Mouse (Mus musculus): Measurements from ENCODE around the gene Bora. TPM values are rescaled to one million over a fixed set of nuclear protein-coding genes. Genes with fewer than 3 reads are reported as not detected.

Gene Bora
- polyA plus RNA-seq, 1 experiment: 0.42 TPM

DNA sequence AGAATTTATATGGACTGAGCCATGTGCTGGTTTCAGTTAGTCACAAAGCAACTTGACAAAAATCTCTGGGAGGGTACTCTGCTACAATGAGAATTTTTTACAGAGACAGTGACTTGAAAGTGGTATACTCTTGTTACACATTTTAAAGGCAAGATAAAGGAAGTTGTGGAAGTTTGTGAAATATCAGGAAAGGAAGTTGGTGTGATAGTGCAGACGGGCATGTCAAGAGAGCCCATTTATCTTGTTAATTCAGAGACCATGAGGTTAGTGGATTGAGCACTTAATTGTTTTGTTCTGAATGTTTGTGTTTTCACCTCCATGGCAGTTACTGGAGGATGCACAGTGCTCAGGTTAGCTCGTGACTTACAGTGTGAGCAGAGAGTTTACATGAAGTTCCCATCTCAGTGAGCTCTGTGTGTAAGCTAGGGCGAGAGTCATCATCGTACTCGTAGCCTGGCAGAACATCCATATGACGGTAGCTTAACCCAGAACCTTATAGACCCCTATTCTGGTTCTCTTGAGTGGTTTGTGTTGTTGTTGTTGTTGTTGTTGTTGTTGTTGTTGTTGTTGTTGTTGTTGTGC is 58.6 kb downstream of the Bora start:
- Histone ChIP-seq H3K36me3 (ENCODE audit: control insufficient read depth) (peaks cover 60% of the 10 kb centered on the region), H3K9me3 (ENCODE audit: control insufficient read depth, low read length) (no peaks in the 10 kb centered on the region), H3K4me3 (replicated peaks) (no peak overlapping the region)

GRCm38 (mm10) chr14:99106671-99107070 is 60.6 kb downstream of the Bora start:
- H3K9me3 ChIP-seq (ENCODE audit: control insufficient read depth, low read length): no peaks in the 10 kb centered on the region
- no peaks in the 10 kb centered on the region for H3K27me3 ChIP-seq (ENCODE audit: control insufficient read depth)
- H3K36me3 ChIP-seq (ENCODE audit: control insufficient read depth): peaks cover 65% of the 10 kb centered on the region
- H3K4me1 ChIP-seq (ENCODE audit: control insufficient read depth): peaks cover 5% of the 10 kb centered on the region
- no peak for TF ChIP-seq GATA1 (IDR thresholded peaks at IDR 0.05; ENCODE audit: low read length)
- no peak for TF ChIP-seq TAL1 (IDR thresholded peaks at IDR 0.05; ENCODE audit: low read length)
- no peak overlapping the region for H3K4me3 ChIP-seq (replicated peaks)

More for the DNA sequence above, 58.6 kb downstream of the Bora start:
- Histone ChIP-seq H3K4me1 (ENCODE audit: control insufficient read depth) (peaks cover 15% of the 10 kb centered on the region), H3K27me3 (ENCODE audit: control insufficient read depth) (no peaks in the 10 kb centered on the region)
- no peak for TF ChIP-seq GATA1 (IDR thresholded peaks at IDR 0.05; ENCODE audit: low read length)
- no peak for TF ChIP-seq TAL1 (IDR thresholded peaks at IDR 0.05; ENCODE audit: low read length)

GRCm38 (mm10) chr14:99107631-99108187 is 61.7 kb downstream of the Bora start:
- H3K36me3 ChIP-seq (ENCODE audit: control insufficient read depth): peaks cover 64% of the 10 kb centered on the region
- TF ChIP-seq TAL1 (IDR thresholded peaks at IDR 0.05; ENCODE audit: low read length) (no peak), GATA1 (IDR thresholded peaks at IDR 0.05; ENCODE audit: low read length) (no peak)

GRCm38 (mm10) chr14:99108762-99109161 is 62.7 kb downstream of the Bora start:
- H3K9me3 ChIP-seq (ENCODE audit: control insufficient read depth, low read length): no peaks in the 10 kb centered on the region
- H3K36me3 ChIP-seq (ENCODE audit: control insufficient read depth): peaks cover 63% of the 10 kb centered on the region
- no peaks in the 10 kb centered on the region for H3K27me3 ChIP-seq (ENCODE audit: control insufficient read depth)
- peaks cover 2% of the 10 kb centered on the region for H3K4me1 ChIP-seq (ENCODE audit: control insufficient read depth)
- TF ChIP-seq GATA1 (IDR thresholded peaks at IDR 0.05; ENCODE audit: low read length): no peak
- no peak for TF ChIP-seq TAL1 (IDR thresholded peaks at IDR 0.05; ENCODE audit: low read length)
- H3K4me3 ChIP-seq (replicated peaks): no peak overlapping the region

More at GRCm38 (mm10) chr14:99107631-99108187, 61.7 kb downstream of the Bora start:
- peaks cover 2% of the 10 kb centered on the region for H3K4me1 ChIP-seq (ENCODE audit: control insufficient read depth)
- no peaks in the 10 kb centered on the region for H3K9me3 ChIP-seq (ENCODE audit: control insufficient read depth, low read length)
- no peaks in the 10 kb centered on the region for H3K27me3 ChIP-seq (ENCODE audit: control insufficient read depth)
- no peak overlapping the region for H3K4me3 ChIP-seq (replicated peaks)

DNA sequence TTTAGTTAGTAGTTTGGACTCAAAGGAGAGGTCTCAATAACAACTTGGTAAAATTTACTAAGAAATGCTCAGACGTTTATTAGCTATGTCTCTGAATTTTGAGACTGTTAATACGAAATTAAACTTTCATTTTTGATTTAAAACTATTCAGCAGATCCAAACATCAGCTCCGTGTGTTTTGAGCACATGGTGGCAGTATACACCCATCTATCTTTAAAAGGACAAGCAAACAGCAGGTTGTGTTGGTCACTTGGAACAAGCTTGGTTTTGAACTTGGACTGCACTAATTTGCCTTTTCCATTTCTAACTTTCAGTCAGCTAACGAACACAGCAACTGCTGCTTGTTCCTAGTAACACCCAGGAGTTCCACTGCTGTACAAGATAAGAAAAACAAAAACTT is 71.6 kb downstream of the Bora start:
- Histone ChIP-seq H3K4me3 (replicated peaks) (no peak overlapping the region), H3K4me1 (ENCODE audit: control insufficient read depth) (no peaks in the 10 kb centered on the region), H3K27me3 (ENCODE audit: control insufficient read depth) (no peaks in the 10 kb centered on the region), H3K9me3 (ENCODE audit: control insufficient read depth, low read length) (no peaks in the 10 kb centered on the region), H3K36me3 (ENCODE audit: control insufficient read depth) (peaks cover 33% of the 10 kb centered on the region)
- no peak for TF ChIP-seq GATA1 (IDR thresholded peaks at IDR 0.05; ENCODE audit: low read length)
- TF ChIP-seq TAL1 (IDR thresholded peaks at IDR 0.05; ENCODE audit: low read length): no peak

- no peaks in the 10 kb centered on the region for H3K4me1 ChIP-seq (ENCODE audit: control insufficient read depth)
- no peak overlapping the region for H3K4me3 ChIP-seq (replicated peaks)
- no peaks in the 10 kb centered on the region for H3K27me3 ChIP-seq (ENCODE audit: control insufficient read depth)
- H3K36me3 ChIP-seq (ENCODE audit: control insufficient read depth): peaks cover 7% of the 10 kb centered on the region
- no peaks in the 10 kb centered on the region for H3K9me3 ChIP-seq (ENCODE audit: control insufficient read depth, low read length)
- TF ChIP-seq TAL1 (IDR thresholded peaks at IDR 0.05; ENCODE audit: low read length) (no peak), GATA1 (IDR thresholded peaks at IDR 0.05; ENCODE audit: low read length) (no peak)
Observed at GRCm38 (mm10) chr14:99121584-99122339, 75.7 kb downstream of the Bora start.

GRCm38 (mm10) chr14:99124076-99124475 is 78.1 kb downstream of the Bora start:
- Histone ChIP-seq H3K27me3 (ENCODE audit: control insufficient read depth) (no peaks in the 10 kb centered on the region), H3K9me3 (ENCODE audit: control insufficient read depth, low read length) (no peaks in the 10 kb centered on the region), H3K4me3 (replicated peaks) (no peak overlapping the region), H3K4me1 (ENCODE audit: control insufficient read depth) (no peaks in the 10 kb centered on the region), H3K36me3 (ENCODE audit: control insufficient read depth) (peaks cover 3% of the 10 kb centered on the region)
- TF ChIP-seq TAL1 (IDR thresholded peaks at IDR 0.05; ENCODE audit: low read length): no peak
- no peak for TF ChIP-seq GATA1 (IDR thresholded peaks at IDR 0.05; ENCODE audit: low read length)

Other genes starting within 250 kb of the Bora start
- gene Rpl36a-ps1, start 51.9 kb upstream of the Bora start, polyA plus RNA-seq (2012): 0.16 TPM in 1 of 2 replicates, not detected in the other
- 1.8 and 2.3 TPM in 2 replicates for gene Mzt1, start 88 bp upstream of the Bora start, polyA plus RNA-seq (2012)
- gene Pibf1, start 53.2 kb downstream of the Bora start, polyA plus RNA-seq (2012): 0.01 TPM in 1 of 2 replicates, not detected in the other
- 0.47 and 0.94 TPM in 2 replicates for gene Dis3, start 53.5 kb downstream of the Bora start, polyA plus RNA-seq (2012)

Measured in erythroblast, embryonic 14.5 days (primary cell).